Mouse (Mus musculus): ENCODE results near the gene Exoc3l2.

Gene Exoc3l2

DNA sequence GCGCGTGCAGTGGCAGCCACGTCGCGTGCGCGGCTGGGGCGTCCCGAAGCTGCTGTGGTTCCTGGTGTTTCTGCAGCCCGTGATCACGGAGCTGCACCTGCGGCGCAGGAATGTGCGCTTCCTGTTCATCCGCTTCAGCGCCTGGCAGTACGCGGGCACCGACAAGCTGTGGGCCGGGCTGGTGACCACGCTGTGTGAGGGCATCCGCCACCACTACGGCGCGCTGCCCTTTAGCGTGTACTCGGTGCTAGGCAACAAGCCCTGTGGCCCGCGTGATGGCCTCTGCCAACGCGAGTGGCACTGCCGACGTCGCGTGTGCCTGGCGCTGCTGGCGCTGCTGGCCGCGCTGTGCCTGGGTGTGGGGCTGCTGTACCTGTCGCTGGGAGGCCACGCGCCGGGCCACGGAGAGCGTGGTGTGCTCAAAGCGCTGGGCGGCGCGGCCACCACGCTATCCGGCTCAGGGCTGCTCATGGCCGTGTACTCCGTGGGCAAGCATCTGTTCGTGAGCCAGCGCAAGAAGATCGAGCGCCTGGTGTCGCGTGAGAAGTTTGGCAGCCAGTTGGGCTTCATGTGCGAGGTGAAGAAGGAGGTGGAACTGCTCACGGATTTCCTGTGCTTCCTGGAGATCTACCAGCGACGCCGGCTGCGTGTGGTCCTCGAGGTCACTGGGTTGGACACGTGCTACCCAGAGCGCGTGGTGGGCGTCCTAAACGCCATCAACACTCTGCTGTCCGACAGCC, 60.1 kb downstream of the Exoc3l2 start:
- no peak for DNase-seq (ENCODE audit: low spot score in 2 of 2)

DNA sequence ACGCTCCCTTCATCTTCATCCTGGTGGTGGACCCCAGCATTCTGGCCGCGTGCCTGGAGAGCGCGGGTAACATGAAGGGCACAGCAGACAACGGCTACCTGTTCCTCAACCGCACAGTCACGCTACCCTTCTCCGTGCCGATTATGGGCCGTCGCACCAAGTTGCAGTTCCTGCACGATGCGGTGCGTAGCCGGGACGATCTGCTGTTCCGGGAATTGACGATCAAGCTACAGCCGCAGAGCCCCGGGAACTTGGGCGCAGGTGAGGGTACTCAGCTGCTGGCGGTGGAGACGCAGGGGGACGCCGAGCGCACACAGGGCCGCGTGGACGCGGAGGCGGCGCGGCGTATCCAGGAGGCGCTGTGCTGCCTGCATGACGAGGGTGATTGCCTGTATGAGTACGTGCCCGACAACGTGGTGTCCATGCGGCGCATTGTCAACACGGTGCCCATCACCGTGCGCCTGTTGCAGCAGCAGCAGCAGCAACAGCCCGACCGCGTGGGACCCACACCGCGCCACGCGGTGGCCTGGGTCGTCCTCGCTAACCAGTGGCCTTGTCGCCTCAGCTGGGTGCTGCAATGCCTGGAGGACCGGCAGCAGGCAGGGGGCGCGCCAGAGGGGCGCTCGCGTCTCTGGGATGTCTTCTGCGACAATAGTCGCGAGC, 60.8 kb downstream of the Exoc3l2 start:
- DNase-seq (ENCODE audit: low spot score in 2 of 2): peak; percentile 69 to 79

DNA sequence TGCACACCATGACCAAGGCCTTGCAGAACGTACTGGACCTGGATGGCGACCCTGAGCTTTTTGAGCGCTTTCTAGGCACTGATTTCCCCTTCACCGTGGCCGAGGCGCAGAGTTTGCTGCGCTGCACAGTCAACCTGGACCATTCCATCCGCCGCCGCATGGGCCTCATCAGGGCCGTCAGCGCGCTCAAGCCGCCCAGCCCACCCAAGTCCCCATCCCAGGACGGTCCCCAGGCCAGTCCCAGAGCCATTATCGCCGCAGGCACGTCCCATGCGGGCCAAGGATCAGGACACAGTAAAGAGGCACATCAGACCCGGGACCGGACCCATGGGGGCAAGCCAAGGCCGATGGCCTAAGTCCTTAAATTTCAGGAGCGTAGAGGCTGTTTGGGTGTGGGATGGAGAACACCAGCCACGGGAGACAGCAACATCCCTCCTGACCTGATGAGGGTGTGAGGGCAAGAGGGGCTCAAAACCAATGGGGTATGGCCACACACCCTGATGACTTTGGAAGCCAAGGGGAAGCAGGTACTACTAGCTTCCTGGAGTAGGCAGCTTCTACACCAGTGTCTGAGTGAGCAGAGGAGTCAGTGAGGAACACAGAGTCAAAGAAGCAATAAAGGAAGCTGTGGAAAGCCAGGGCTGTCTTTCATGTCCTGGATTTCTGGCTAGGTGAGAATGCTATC, 61.4 kb downstream of the Exoc3l2 start:
- DNase-seq (ENCODE audit: low spot score in 2 of 2): no peak

- DNase-seq (ENCODE audit: low spot score in 2 of 2): no peak
Measured at GRCm38 (mm10) chr7:19525105-19525481, 62.0 kb downstream of the Exoc3l2 start.

DNA sequence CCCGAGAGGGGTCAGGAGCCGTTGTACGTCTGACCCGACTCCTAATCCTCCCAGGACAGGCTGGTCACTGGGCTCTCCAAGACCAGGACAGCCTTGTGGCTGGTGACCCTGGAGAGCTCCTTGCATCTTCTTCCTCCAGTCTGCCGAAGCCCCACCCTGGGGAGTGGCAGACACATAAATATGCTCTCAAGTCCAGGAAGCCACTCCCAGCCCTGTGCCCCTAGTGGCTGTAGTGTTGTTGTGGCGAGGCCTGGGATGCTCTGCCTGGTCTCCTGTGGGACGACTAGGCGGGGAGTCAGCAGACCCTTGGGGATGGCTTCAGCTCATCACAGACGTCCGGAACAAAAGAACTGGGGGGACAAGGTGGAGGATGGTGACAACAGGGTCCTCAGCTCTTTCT, 67.9 kb downstream of the Exoc3l2 start:
- no peak for DNase-seq (ENCODE audit: low spot score in 2 of 2)

DNA sequence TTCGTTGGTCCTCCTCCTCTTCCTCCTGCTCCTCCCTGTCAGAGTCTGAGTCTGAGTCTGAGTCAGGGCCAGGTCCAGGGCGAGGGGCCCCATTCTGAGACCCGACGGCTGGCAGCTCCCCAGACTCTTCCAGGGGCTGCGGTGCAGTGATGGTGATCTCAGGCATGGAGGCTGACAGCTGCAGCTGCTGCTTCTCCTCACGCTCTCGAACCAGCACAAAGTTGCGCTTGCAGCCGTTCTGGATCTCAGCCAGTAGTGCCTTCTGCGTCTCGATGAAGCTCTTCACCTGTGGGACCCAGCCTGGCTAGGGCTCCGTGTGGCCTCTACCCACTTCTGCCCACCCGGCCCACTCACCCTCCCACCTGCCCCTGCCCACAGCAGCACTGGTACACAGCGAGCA, 69.1 kb downstream of the Exoc3l2 start:
- no peak for DNase-seq (ENCODE audit: low spot score in 2 of 2)

DNA sequence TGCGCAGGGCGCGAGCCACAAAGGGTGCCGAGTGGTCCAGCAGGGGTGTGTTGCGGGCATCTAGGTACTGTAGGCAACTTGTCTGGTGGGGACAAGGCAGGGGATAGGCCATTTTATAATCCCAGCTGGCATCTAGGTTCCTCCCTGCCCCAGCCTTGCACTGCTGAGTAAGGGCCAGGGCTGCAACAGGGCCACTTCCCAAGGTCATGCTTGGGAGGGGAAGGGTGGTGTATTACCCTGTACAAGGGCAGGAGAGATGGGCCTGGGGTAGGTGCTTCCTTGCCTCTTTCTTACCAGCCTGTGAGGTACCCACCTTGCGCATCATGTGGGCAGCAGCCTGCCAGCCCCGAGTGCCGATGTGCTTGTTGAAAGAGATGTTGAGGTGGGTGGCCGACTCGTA, 71.5 kb downstream of the Exoc3l2 start:
- DNase-seq (ENCODE audit: low spot score in 2 of 2): no peak

DNA sequence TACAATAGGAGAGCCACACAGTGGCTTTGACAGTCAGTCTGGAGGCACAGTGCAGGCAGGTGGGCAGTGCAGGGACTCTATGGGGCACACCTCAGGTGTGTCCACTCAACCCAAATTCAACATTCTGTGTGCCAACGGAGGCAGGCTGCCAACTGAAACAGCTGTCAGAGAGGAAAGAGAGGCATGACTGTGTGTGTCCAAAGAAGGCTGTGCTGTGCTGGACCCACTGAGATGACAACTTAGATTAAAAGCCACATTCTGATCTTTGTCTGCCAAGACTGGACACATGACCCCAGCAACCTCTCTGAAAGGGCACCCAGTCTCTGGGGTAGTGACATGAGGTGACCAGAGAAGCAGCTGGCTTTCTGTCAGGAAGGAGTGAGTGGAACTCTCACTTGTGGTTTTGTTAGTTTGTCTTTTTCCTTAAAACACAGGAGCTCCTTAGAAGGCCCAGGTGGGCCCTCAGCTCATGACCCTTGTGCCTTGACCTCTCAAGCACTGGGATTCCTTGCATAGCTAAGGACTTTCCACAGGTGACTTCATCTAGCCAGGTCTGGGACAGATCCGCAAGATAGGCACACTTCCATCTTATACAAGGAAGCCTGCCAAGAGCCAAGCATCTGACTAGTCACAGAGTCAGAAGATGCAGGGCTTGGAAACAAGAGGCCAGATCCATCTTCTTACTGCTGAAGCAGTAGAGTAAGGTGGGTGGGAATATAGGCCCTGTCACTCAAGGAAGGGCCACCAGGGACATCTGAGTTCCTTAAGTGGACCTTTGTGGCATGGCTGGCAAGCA, 77.8 kb downstream of the Exoc3l2 start:
- DNase-seq (ENCODE audit: low spot score in 2 of 2): no peak

DNA sequence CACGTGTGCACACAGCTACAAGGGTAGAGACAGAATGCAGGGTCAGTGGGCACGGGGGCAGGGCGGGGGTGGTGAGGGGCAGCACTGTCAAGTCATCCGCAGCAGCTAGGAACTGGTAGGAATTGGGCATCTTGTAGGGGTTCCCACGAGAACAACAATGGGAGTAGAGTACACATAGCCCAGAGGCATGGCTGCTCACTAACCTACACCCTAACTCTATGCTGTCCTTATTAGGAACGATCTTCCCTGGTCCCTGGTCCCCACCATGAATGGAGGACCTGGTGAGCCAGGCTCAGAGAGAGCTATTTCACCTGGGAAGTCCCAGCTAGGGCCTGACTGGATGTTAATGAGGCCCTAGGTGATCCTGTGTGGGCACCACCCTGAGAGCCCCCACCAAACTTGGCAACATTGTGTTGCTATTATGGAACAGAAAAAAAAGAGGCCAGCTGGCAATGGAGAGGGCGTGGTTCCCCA, 78.6 kb downstream of the Exoc3l2 start:
- DNase-seq (ENCODE audit: low spot score in 2 of 2): no peak

DNA sequence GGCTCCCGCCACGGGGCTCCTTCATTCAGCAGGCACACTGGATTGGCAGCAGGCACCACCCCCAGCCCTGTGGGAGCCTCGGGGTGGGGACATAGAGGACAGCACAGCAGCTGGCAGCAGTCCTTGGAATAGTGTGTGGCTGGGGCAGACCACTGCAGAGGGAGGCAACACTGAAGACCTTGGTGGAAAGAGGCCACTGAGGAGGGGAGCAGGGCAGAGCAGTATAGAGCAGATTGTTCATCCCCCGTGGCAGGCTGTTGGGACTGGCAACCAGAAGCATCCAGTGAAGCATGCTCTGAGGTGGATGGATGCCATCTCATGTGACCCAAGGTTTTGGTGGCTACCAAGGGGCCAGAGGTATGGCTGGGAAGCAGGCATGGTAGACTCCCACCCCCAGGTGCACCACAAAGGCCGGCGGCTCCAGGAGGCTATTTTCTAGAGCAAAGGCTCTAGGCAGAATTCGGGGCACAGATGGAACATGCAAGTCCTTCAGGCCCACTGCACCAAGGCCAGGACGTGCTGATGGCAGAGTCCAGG, 79.1 kb downstream of the Exoc3l2 start:
- DNase-seq (ENCODE audit: low spot score in 2 of 2): no peak

DNA sequence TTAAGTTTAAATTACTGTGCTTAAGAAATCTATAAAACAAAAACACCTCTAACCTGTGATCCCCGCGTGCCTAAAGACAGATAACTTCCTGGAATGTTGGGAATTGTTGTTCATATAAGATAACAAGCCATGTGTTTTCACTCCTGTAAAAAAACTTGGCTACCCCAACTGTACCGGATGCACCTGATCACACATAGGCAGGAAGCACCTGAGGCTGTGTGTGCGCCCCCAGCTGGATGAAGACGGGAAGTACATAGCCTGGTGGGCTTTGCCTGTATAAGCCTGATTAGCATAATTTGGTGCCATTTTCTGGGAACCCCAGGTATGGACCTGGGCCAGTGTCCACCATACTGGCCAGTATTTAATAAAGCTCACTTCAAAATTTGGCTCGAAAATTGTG, 80.5 kb downstream of the Exoc3l2 start:
- DNase-seq (ENCODE audit: low spot score in 2 of 2): no peak

DNA sequence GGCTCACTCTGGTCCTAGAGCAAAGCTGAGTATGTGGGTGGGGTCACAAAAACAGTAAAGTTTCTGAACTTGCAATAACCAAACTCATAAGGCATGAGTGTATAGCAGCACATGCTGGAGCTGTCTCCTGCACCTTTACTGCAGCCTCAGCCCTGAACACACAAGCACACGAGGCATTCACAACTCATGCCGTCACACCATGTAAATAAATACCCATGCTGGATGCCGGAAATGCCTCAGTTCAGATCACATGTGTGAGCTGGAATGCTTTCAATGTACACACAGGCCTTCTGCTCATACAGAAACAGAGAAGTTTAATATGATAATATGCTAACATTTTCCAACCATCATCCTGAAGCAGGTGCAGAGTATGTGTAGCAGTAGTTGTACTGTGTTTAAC, 82.9 kb downstream of the Exoc3l2 start:
- DNase-seq (ENCODE audit: low spot score in 2 of 2): no peak

Data from right cerebral cortex, adult 2 months (tissue).